Mouse (Mus musculus): ENCODE results near the gene Irak1.

GRCm38 (mm10) chrX:74022795-74023187 is 927 bp downstream of the Irak1 start:
- TF ChIP-seq CTCF (IDR thresholded peaks at IDR 0.05; ENCODE audit: low read depth, low read length), result no peak
- TF ChIP-seq GATA2 (IDR thresholded peaks at IDR 0.05; ENCODE audit: borderline replicate concordance, low read depth, low read length), result no peak
- no peak for TF ChIP-seq GATA1 (IDR thresholded peaks at IDR 0.05; ENCODE audit: borderline replicate concordance, low read length)
- TF ChIP-seq POLR2AphosphoS5 (IDR thresholded peaks at IDR 0.05; ENCODE audit: insufficient replicate concordance, low read depth, low read length), result no peak
